Mouse (Mus musculus) erythroblast, adult 5-6 weeks (primary cell): ENCODE data around the gene Lsm14a. TPM values are rescaled to one million over a fixed set of nuclear protein-coding genes. Genes with fewer than 3 reads are reported as not detected.
A peak's percentile ranks its signal among the peaks of the same experiment; 100 is the strongest.

Experiments used
- ATAC-seq: replicated peaks from 2 replicates; pipeline ENCODE4 v1.8.0; 2016; ENCODE audit warnings: moderate number of reproducible peaks, mild to moderate bottlenecking, moderate TSS enrichment, inconsistent platforms; ENCODE audit not compliant: poor library complexity, low FRiP score, severe bottlenecking
- total RNA-seq, 2 experiments: library from RNA; stranded (forward) in 1 of 2; stranded (reverse) in 1 of 2; fragments of 150-400 nt in 1 of 2; fragments of 200-764, 138-1000 nt in 1 of 2; gene quantifications; 2 replicates each; pipeline versions ENCODE4 v1.2.3 to v1.2.4; 2015 to 2017; ENCODE audit warnings: low replicate concordance in 2 of 2

The Lsm14a gene
- 54.0 and 54.3 TPM in 2 replicates for total RNA-seq (2015; ENCODE audit: low replicate concordance)
- total RNA-seq (2017; ENCODE audit: low replicate concordance): 52.1 and 84.2 TPM in 2 replicates

DNA sequence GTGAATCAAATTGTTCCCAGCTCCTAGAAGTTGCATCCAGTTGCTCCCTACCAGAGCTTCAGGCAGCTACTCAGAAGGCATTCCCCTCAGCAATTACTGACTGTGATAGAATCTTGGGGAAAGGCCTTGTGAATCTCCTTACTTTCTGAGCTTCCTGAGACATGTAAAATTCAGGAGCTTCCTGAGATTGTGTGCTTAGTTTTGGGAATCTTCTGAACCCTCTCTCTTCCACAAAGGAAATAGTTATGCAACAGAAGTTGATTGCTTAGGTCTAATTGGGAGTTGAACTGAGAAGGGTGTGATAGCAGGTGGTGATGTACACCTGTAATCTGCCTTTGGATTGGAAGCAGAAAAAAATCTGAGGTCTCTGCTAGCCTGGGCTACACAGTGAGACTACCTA, at the start of gene Lsm14a:
Lsm14a (minus strand) TSS at position 101 of the 400 bp plus-strand sequence.
- ATAC-seq: no peak

DNA sequence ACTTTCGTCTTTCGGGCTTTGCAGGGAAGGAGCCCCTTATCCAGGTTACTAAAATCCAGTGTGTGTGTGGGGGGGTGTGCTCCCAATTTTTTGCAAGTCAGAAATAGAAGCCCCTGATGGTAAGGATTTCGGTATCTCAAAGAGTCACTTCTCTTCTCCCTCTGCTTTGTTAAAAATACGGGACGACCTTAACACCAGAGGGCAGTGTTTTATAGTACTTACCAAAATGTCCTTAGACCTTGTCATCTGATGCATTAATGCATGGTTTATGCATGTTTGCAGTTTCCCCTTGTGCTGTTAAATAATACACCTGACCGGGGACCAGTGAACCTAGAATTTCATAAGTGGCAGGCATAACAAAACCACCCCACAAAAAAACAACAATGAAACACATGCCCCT, 45.8 kb upstream of the Lsm14a start:
- ATAC-seq: no peak

DNA sequence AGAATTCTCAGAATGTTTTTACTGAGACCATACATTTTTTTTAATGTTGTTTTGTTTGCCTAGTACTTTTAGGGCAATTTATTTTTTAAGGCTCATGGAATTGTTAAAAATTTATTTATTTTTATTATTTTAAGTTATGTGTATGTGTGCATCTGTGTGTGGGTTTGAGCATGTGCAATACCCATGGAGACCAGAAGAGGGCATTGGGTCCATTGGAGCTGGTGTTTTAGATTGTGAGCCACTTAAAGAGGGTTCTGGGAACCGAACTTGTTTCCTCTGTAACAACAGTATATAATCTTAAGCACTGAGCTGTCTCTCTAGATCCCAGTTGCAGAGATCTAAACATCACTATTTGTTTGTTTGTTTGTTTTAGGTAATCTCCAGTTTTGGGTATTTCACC, 40.5 kb upstream of the Lsm14a start:
- ATAC-seq: no peak

DNA sequence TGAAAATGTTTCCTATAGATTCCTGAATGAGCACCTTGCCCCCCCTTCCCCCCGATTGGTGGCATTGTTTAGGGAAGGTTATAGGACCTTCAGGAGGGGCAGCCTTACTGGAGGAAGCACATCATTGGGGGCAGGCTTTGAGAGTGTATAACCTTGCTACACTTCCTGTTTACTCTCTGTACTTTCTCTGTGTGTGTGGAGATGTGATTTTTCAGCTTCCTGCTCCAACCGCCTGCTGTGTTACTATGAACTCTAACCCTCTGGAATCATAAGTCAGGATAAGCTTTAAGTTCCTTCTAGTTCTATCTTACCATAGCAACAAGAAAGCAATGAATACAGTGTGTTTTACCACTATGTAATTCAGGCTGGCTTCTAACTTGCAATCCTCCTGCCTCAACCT, 28.1 kb upstream of the Lsm14a start:
- no peak for ATAC-seq

DNA sequence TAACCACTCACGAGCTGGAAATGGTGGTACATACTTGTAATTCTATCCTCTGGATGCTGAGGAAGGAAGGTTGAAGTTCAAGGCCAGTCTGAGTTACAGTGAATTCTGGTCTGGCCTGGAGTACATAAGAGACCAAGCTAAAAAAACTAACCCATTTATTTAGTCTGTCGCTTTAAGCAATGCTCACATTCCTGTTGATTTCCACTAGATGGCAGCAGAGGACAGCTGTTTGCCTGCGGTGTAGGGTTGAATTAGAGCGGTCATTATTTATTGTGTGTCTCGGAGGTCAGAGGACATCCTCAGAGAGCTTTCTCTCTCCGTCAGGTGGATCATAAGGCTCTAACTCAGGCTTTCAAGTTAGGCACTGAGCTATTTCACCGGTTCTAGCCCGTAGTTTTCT, 14.4 kb upstream of the Lsm14a start:
- peak; percentile 81 for ATAC-seq

DNA sequence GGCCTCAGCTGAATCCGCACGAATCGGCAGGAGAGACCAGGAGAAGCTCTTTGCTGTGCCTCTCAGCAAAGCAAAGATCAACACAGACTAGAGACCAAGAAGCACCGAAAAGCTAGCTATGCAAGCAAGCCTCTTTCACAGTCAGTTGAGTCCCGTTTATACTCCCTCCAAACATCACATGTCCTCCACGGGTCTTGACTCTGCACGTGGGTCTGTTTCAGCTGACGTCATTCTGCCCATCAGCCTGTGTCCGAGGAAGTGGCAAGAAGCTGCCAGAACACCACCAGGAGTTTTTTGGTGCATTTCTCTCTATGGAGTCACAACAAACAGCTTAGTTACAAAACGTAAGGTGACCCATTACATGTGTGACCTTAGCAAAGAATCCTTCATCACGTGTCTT, 10.8 kb upstream of the Lsm14a start:
- ATAC-seq: no peak

DNA sequence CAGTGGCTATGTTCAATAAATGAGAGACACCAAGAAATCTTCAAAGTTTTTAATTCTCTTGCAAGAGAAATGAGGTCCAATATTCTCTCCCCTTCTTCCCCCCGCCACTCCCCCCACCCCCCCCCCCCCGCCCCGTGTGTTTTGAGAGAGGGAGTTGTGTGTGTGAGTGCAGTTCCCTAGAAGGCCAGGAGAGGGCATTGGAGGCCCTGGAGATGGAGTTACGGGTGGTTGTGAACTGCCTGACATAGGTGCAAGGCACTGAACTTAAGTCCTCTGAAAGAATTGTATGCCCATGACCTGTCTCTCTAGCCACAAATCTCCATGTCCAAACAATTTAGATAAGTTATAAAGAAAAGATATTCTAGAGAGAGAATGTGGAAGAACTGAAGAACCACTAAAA, 7.0 kb upstream of the Lsm14a start:
- peak; percentile 75; the same call in 1 of the 2 replicates for ATAC-seq

DNA sequence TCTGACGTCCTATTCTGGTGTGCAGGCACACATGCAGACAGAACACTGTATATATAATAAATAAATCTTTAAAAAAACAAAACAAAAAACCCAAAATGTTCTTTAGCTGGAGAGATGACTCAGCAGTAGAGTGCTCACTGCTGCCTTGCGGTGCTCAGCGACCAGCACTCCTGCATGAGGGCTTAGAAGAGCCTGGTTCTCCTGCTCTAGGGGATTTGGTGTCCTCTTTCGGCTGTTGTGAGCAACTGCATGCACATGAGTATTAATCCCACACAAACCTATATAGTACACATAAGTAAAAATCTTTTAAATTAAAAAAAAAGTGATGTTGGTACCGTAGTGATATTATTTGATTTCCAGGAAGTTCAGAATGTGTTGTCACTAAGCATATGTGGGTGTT, 5.7 kb upstream of the Lsm14a start:
- no peak; the same call in 1 of the 2 replicates for ATAC-seq

DNA sequence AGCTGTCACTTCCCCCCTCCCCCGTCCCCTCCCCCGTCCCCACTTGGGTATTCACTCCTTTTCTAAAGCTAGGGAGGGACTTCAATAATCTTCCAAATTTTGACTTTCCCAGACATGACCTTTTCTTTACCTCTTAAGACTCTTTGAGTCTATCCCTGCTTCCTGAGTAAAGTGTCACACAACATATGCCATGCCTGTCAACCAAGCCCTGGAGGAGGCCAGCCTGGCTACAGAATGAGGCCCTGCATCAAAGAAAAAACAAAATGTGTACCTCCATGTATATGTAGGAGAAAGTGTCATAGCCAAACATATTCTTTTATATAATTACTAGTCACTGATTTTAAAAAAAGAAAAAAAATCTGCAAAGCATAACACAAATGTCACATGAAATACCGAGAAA, 3.7 kb upstream of the Lsm14a start:
- no peak for ATAC-seq

DNA sequence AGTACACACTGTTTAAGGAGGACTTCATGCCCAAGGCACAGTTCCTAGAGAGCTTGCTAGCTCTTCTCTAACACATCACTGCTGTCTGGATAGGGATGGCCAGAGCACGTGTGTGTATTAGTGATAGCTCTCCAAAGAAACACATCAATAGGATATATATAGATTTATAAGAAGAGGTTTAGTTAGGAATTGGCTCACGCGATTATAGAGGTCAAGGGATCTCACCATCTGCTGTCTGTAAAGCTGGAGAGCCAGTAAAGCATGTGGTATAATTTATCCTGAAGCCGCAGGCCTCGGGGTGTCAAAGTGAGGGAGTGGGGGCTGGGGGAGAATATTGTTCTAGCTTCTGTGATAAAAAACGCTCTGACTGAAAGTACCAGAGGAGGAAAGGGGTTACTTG, 2.6 kb upstream of the Lsm14a start:
- ATAC-seq: no peak

DNA sequence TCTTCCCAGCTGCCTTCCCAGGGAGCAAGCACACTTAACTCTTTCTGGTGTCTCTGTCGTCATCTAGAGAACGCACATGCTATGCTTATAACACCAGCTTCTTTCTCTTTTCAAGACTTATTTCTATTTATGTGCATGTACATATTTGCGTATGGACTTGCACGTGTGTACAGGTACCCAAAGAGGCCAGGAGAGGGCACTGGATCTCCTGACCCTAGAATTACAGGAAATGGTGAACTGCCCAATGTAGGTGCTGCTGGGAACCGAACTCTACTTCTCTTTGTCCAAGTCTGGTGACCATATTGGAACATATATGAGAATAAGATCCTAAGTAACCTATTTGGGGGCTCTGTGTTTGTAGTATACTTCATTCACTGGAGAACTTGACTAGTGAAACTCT, 1.5 kb upstream of the Lsm14a start:
- no peak for ATAC-seq

DNA sequence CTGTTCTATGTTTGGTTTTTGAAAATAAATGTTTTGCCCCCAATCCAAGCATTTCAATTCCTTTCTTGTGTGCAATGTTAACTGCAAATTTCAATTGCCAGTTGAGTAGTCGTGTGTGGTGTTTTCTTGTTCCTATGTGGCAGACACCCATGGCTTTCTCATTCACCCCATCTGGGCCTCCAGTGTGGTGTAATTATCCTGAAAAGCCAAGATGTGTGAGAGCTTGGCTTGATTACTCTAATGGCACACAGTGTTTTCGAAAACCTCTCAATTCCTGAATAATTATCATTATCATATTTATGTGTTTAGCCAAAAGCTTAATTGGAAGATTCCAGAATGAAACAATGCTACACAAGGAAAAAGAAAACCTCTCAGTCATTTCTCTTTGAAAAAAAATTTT, 976 bp upstream of the Lsm14a start:
- no peak for ATAC-seq

DNA sequence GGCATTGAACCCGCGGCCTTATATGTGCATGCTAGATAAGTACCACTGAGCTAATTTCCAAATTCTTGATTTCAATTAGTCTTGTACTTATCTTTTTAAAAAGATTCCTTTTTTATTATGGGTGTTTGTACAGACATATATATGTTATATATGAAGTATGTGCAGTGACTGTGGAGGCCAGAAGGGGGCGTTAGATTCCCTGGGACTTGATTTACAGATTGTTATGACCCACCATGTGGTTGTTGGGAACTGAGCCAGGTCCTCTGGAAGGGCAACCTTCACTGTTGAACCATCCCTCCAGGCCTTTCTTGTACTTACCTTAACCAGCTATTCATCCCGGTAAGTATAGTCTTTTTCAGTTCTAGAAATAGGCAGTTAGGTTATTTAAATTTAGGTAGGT, 780 bp downstream of the Lsm14a start:
- no peak for ATAC-seq

DNA sequence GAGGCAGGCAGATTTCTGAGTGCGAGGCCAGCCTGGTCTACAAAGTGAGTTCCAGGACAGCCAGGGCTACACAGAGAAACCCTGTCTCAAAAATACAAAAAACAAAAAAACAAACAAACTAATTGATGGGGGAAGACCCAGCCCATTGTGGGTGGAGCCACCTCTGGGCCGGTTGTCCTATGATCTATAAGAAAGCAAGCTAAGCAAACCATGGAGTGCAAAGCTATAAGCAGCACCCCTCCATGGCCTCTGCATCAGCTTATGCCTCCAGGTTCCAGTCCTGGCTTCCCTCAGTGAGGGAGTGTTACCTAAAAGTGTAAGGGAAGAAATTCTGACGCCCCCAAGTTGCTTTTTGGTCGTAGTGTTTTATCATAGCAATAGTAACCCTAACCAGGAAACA, 1.4 kb downstream of the Lsm14a start:
- no peak for ATAC-seq

DNA sequence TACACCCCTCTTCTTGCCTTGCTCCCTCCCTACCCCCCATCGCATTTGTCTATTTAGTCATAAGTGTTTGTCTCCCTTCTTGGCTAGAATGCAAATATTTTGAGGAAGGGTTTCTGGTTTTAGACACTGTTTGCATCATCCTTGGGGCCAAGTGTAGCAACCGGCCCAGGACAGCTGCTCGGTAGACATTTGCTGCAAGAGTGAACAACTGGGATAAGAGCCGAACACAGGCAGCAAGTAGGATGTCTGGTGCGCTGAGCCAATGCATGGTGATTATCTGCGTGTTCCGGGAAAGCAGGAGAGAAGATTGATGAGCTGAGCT, 2.3 kb downstream of the Lsm14a start:
- no peak for ATAC-seq

DNA sequence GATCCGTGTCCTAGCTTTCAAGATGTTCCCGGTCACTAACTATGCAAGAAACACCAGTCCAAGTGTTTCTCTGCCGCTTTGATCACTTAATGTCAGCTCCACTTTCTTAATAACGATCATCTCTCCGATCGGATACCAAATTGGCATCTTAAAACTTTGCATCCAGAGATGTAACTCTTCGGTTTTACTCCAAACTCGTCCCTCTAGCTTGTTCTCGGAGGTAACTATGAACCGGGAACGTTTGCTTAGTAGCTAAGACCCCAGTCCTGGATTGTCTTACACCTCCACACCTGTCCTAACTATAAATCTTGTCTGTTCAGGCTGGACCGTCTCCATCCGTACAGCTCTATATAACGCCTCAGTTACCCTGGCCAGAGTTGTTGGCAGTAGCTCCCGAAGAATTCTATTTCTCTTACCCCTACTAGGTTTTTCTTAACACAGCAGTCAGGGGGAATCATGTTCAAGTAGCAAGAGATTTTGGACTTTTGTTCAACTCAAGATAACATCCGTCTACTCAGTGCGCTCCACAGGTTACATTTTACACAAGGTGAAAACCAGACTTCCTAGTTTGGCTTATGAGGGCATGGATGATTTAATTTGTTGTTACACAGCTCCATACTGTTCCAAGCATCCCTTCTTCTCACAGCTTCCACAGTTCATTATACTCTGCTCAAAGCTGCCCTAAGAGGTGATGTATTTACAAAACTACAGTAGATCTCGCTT, 2.8 kb downstream of the Lsm14a start:
- ATAC-seq: peak; percentile 29; the same call in 1 of the 2 replicates

DNA sequence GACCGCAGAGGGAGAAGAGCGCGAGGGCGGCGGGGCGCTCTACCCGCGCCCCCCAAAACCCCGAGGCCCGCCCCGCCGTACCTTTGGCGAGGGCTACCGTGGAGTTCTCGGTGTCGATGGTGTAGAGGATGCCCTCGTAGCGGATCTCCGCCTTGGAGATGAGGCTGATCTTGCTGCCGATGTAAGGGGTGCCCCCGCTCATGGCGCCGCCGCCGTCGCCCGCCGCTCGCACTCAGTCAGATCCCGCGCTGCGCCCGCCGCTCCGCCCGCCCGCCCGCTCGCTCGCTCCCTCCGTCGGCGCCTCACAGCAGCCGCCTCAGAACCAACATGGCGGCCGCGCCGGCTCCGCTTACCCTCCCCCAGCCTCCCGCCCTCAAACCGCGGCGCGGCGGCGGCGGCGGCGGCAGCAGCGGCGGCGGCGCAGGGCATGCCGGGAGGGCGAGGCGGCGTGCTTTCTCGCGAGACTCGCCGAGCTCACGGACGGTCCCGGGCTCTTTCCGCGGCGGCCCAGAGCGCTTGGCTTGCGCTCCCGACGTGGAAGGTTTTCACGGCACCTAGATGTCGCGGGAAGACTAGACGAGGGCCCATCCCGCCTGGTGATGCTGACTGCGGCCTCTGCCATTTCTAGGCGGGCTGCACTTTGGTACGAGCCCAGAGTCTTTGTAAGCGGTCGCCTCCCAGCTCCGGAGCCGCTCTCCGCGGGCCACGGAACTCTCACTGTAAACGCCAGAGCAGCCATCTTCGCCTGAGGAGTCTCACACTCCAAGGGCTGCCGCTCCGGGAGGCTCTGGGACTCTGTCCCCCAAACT, 3.6 kb downstream of the Lsm14a start:
- ATAC-seq: peak; percentile 86

DNA sequence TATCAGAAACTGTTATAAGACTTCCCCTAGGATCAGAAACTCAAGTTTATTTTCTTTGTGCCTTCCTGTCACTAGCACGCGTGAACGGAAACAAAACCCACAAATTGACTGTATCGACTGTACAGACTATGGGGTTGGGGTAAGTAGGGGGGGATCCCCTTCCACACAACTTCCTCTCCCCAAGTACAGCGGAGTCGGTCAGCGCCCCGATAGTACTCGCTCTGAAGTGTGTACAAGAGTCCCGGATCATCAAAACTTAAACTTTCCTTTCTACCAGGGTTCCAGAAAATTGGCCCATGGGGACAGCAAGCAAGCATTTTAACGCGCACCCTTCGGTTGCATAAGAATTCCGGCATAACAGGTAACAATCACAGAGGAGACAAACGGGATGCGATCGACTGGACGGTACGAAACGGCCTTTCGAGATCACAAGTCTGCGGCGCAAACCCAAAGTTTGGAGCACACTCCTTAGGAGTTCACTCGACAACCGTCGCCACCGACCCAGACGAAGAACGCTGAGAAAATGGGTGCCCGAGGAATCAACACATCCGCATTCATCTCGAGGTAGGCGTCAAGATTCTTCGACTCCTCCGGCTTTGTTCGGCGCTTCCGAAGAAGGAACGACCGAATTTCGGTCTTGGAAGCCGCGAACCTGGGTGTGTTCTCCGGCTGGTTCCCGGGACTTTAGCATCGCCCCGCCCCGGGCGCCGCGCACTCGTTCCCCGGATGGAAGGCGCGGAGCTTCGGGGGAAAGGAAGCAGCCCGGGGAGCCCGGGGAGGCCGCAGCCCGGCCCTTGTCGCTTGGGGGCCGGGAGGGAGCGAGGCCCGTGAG, 4.5 kb downstream of the Lsm14a start:
- ATAC-seq: peak; percentile 53

DNA sequence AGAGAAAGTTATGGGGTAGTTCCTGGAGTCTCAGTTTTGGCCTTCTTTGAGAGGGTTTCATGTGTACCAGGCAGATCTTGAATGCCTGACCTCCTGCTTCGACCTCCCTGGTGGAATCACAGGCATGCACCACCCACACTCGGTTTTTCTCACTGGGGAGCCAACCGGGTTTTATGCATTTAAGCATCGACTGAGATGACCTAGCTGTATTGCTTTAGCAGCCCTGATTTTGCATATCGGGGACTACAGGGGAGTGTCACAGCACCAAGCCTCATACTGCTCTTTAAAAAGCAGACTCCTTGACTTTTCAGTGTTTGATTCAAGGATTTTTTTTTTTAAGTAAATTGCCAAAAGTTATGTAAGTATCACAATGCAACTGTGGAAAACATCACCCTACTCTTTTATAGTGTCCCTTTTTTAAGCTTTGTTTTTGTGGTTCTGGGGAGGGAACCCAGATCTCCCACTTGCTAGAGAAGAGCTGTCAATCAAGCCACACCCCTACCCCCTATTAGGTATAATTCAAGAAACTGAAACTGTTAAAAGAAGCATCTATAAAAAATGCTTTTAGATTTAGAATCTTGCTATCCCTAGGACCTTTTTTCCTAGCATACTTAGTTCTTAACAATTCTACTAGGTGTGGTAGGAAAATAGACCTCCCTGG, 5.2 kb downstream of the Lsm14a start:
- peak; percentile 48 for ATAC-seq

DNA sequence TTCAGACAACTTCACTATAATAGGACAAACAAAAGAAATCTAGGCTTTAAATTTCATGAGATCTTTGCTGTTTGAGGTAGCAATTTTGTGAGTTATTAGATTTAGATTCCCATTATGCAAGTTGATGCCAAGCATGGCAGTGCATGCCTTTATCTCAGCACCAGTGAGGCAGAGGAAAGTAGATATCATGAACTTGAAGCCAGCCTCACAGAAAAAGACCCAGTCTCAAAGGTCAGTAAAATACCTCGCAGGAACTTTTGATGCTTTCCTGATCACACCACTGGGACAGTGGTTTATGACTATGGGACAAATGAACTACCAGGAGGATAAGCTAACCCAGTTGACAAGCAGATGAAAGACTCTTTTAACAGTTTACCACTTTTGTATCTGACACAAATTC, 10.3 kb downstream of the Lsm14a start:
- no peak for ATAC-seq
